In the genomic region with DNA sequence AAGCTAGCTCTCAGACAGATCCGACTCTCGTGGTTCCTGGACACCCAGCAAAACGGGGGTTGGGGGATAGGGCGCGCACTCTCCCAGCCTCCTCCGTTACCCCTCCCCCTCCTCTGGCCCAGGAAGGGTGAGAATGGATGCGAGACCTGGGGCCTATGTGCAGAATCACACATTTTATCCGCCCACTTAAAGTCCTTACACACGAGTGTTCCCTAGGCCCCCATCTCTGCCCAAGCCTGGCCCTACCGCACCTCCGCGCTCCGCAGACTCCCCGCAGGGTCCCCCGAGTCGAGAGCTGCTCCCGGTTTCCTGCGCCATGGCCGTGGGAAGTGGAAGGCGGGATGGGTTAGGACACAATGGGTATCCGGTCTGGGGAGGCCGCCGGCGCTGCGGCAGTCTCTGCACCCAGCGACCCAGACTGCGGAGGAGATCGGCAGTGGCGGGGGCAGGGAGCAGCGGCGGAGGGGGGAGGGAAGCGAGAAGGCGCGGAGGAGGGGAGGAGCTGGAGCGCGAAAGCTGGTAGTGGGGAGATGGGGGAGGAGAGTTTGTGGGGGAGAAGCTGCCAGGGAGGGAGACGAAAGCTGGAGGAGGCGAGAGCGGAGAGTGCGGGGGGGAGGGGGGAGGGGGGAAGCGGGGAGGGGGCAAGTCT, we compare ENCODE assay signal across 8 mouse cellular contexts. TPM values are rescaled to one million over a fixed set of nuclear protein-coding genes. Genes with fewer than 3 reads are reported as not detected.
A peak's percentile ranks its signal among the peaks of the same experiment; 100 is the strongest.
DNase-seq lines count a peak whose midpoint lies in the region; ATAC-seq and TF ChIP-seq lines count a peak whose summit lies in the region.

No protein-coding gene starts in this region.

- WGBS in spleen, adult 2 months, result under 1% methylated on average over 31 of the region's 41 CpGs
- under 1% methylated on average over 33 of the region's 41 CpGs for WGBS in embryonic facial prominence, embryonic 13.5 days
- WGBS in heart, embryonic 13.5 days, result under 1% methylated on average over 30 of the region's 41 CpGs
- whole genome bisulfite sequencing in kidney, embryonic 16.5 days, result 0% methylated on average over 27 of the region's 41 CpGs
- WGBS in liver, embryonic 11.5 days, result under 1% methylated on average over 30 of the region's 41 CpGs
- WGBS in stomach, embryonic 16.5 days, result under 1% methylated on average over 33 of the region's 41 CpGs

- H3K4me1 ChIP-seq in spleen, adult 2 months (ENCODE audit: control insufficient read depth, insufficient read depth, insufficient read length), result no peaks in the 10 kb centered on the region; the same call in 1 of the 2 replicates
- H3K4me1 ChIP-seq in embryonic facial prominence, embryonic 13.5 days, result peaks cover 41% of the 10 kb centered on the region
- peaks cover 39% of the 10 kb centered on the region for H3K4me1 ChIP-seq in heart, embryonic 13.5 days
- H3K4me1 ChIP-seq in kidney, embryonic 16.5 days (ENCODE audit: insufficient read depth, low read length), result peaks cover 39% of the 10 kb centered on the region
- H3K4me1 ChIP-seq in liver, embryonic 11.5 days (replicated peaks; ENCODE audit: control insufficient read depth, insufficient read depth, low read length), result peaks cover 10% of the 10 kb centered on the region
- H3K4me1 ChIP-seq in stomach, embryonic 16.5 days (ENCODE audit: control insufficient read depth, insufficient read depth, low read length), result peaks cover 11% of the 10 kb centered on the region

- H3K27me3 ChIP-seq in spleen, adult 2 months (ENCODE audit: control insufficient read depth, insufficient read depth, low read length), result peaks cover 3% of the 10 kb centered on the region
- no peaks in the 10 kb centered on the region for H3K27me3 ChIP-seq in embryonic facial prominence, embryonic 13.5 days
- no peaks in the 10 kb centered on the region for H3K27me3 ChIP-seq in heart, embryonic 13.5 days (replicated peaks)
- H3K27me3 ChIP-seq in kidney, embryonic 16.5 days (ENCODE audit: insufficient read depth, low read length), result no peaks in the 10 kb centered on the region
- peaks cover 30% of the 10 kb centered on the region for H3K27me3 ChIP-seq in liver, embryonic 11.5 days (replicated peaks; ENCODE audit: control insufficient read depth, insufficient read depth, low read length)
- H3K27me3 ChIP-seq in myocyte (ENCODE audit: control insufficient read depth, insufficient read depth, insufficient read length), result no peaks in the 10 kb centered on the region
- no peaks in the 10 kb centered on the region for H3K27me3 ChIP-seq in stomach, embryonic 16.5 days (ENCODE audit: control insufficient read depth, insufficient read depth, low read length)

- H3K79me2 ChIP-seq in myocyte (ENCODE audit: control insufficient read depth, insufficient read depth), result no peaks in the 10 kb centered on the region

- peak; percentile 81 for ATAC-seq in embryonic facial prominence, embryonic 13.5 days (ENCODE audit: insufficient number of reproducible peaks, insufficient read depth, low FRiP score, low TSS enrichment, low read depth)
- ATAC-seq in heart, embryonic 13.5 days (ENCODE audit: extremely low read depth, insufficient number of reproducible peaks, low FRiP score, low TSS enrichment), result peak; percentile 62
- ATAC-seq in kidney, embryonic 16.5 days (ENCODE audit: low FRiP score, low TSS enrichment), result peak; percentile 87
- ATAC-seq in liver, embryonic 11.5 days (replicated peaks; ENCODE audit: low FRiP score), result peak; percentile 60
- ATAC-seq in stomach, embryonic 16.5 days (ENCODE audit: insufficient read depth, low FRiP score), result peak; percentile 78

- peak overlapping the region; percentile 49 for H3K27ac ChIP-seq in spleen, adult 2 months (ENCODE audit: insufficient read depth, low read length)
- H3K27ac ChIP-seq in embryonic facial prominence, embryonic 13.5 days, result peak overlapping the region; percentile 92
- H3K27ac ChIP-seq in heart, embryonic 13.5 days (replicated peaks), result peak overlapping the region; percentile 87
- H3K27ac ChIP-seq in kidney, embryonic 16.5 days (ENCODE audit: low read length), result peak overlapping the region; percentile 97
- peak overlapping the region; percentile 65; the same call in 1 of the 2 replicates for H3K27ac ChIP-seq in liver, embryonic 11.5 days (ENCODE audit: low read depth, low read length)
- peak overlapping the region; percentile 87 for H3K27ac ChIP-seq in stomach, embryonic 16.5 days (ENCODE audit: low read length)

- DNase-seq in spleen, adult 2 months (ENCODE audit: low read depth in 1 of 2, low spot score in 2 of 2), result peak in 1 of 2 experiments; percentile 44
- no peak for DNase-seq in spleen, adult 12 weeks (ENCODE audit: low spot score)
- DNase-seq in liver, embryonic 11.5 days (ENCODE audit: low spot score), result peak; percentile 81

- H3K4me3 ChIP-seq in spleen, adult 2 months (ENCODE audit: extremely low read depth, insufficient read depth, insufficient read length), result peak overlapping the region; percentile 70
- H3K4me3 ChIP-seq in embryonic facial prominence, embryonic 13.5 days, result peak overlapping the region; percentile 82
- H3K4me3 ChIP-seq in heart, embryonic 13.5 days, result peak overlapping the region; percentile 88
- H3K4me3 ChIP-seq in kidney, embryonic 16.5 days (ENCODE audit: low read length), result peak overlapping the region; percentile 88
- peak overlapping the region; percentile 72 for H3K4me3 ChIP-seq in liver, embryonic 11.5 days (ENCODE audit: low read depth, low read length)
- peak overlapping the region; percentile 34 for H3K4me3 ChIP-seq in myocyte
- peak overlapping the region; percentile 90 for H3K4me3 ChIP-seq in stomach, embryonic 16.5 days (replicated peaks; ENCODE audit: low read length)

- H3ac ChIP-seq in myocyte (ENCODE audit: control insufficient read depth, insufficient read length), result peak overlapping the region; percentile 4

- TF ChIP-seq POLR2A in spleen, adult 2 months (IDR thresholded peaks at IDR 0.05; ENCODE audit: low read depth, low read length), result no peak
- TF ChIP-seq POLR2A in myocyte (IDR thresholded peaks at IDR 0.05; ENCODE audit: insufficient read length, low read depth), result peak; percentile 48

- H3K36me3 ChIP-seq in spleen, adult 2 months (ENCODE audit: control insufficient read depth, insufficient read depth, low read length), result no peaks in the 10 kb centered on the region
- H3K36me3 ChIP-seq in embryonic facial prominence, embryonic 13.5 days, result peaks cover 39% of the 10 kb centered on the region
- H3K36me3 ChIP-seq in heart, embryonic 13.5 days, result peaks cover 40% of the 10 kb centered on the region
- peaks cover 40% of the 10 kb centered on the region for H3K36me3 ChIP-seq in kidney, embryonic 16.5 days (ENCODE audit: insufficient read depth, low read length)
- peaks cover 19% of the 10 kb centered on the region for H3K36me3 ChIP-seq in liver, embryonic 11.5 days (ENCODE audit: control insufficient read depth, insufficient read depth, low read length)
- no peaks in the 10 kb centered on the region for H3K36me3 ChIP-seq in myocyte (ENCODE audit: control insufficient read depth, insufficient read depth)
- H3K36me3 ChIP-seq in stomach, embryonic 16.5 days (ENCODE audit: control insufficient read depth, insufficient read depth, low read length), result no peaks in the 10 kb centered on the region

- H3K9me3 ChIP-seq in embryonic facial prominence, embryonic 13.5 days, result no peaks in the 10 kb centered on the region
- H3K9me3 ChIP-seq in heart, embryonic 13.5 days, result no peaks in the 10 kb centered on the region
- peaks cover under 1% of the 10 kb centered on the region; the same call in 1 of the 2 replicates for H3K9me3 ChIP-seq in kidney, embryonic 16.5 days (ENCODE audit: low read length)
- 0 out of 2 replicates have a peak, but pooled peaks cover 2% of the 10 kb centered on the region for H3K9me3 ChIP-seq in liver, embryonic 11.5 days (ENCODE audit: control insufficient read depth, low read length)
- H3K9me3 ChIP-seq in stomach, embryonic 16.5 days (replicated peaks; ENCODE audit: control insufficient read depth, low read length), result no peaks in the 10 kb centered on the region

- TF ChIP-seq CTCF in spleen, adult 2 months (IDR thresholded peaks at IDR 0.05; ENCODE audit: extremely low read depth, insufficient read depth, insufficient read length, insufficient replicate concordance), result no peak

- peak overlapping the region; percentile 87 for H3K4me2 ChIP-seq in embryonic facial prominence, embryonic 13.5 days
- H3K4me2 ChIP-seq in heart, embryonic 13.5 days, result peak overlapping the region; percentile 86
- H3K4me2 ChIP-seq in kidney, embryonic 16.5 days (replicated peaks; ENCODE audit: low read depth, low read length), result peak overlapping the region; percentile 72
- peak overlapping the region; percentile 90 for H3K4me2 ChIP-seq in liver, embryonic 11.5 days
- peak overlapping the region; percentile 82 for H3K4me2 ChIP-seq in myocyte (ENCODE audit: low read depth)
- H3K4me2 ChIP-seq in stomach, embryonic 16.5 days (ENCODE audit: low read depth, low read length), result peak overlapping the region; percentile 89

- peak overlapping the region; percentile 94 for H3K9ac ChIP-seq in embryonic facial prominence, embryonic 13.5 days
- peak overlapping the region; percentile 97 for H3K9ac ChIP-seq in heart, embryonic 13.5 days
- H3K9ac ChIP-seq in kidney, embryonic 16.5 days (replicated peaks; ENCODE audit: low read length), result peak overlapping the region; percentile 94
- peak overlapping the region; percentile 73 for H3K9ac ChIP-seq in liver, embryonic 11.5 days (ENCODE audit: low read depth, low read length)
- peak overlapping the region; percentile 95 for H3K9ac ChIP-seq in stomach, embryonic 16.5 days (ENCODE audit: low read length)

RNA-seq across cellular contexts. Expression of gene Mettl3, which starts 11.0 kb away (rescaled TPM):
- 24.1 and 26.2 TPM in 2 replicates for polyA plus RNA-seq in spleen, adult 2 months (2012; rRNA removed)
- polyA plus RNA-seq in embryonic facial prominence, embryonic 13.5 days (2015; fragmentation: Nextera tagmentation; extraction: Ambion mirVana), result 51.4 and 52.9 TPM in 2 replicates
- 27.9 and 28.2 TPM in 2 replicates for polyA plus RNA-seq in heart, embryonic 13.5 days (2015; fragmentation: Nextera tagmentation; extraction: Ambion mirVana)
- polyA plus RNA-seq in kidney, embryonic 16.5 days (2015; fragmentation: Nextera tagmentation; extraction: Ambion mirVana), result 51.7 and 57.0 TPM in 2 replicates
- polyA plus RNA-seq in liver, embryonic 11.5 days (2014; fragmentation: Nextera tagmentation; extraction: Ambion mirVana), result 44.7 and 52.2 TPM in 2 replicates
- polyA plus RNA-seq in myocyte (2012; fragmentation: generic; extraction: Trizol), result 30.5 TPM
- 38.8 and 41.8 TPM in 2 replicates for polyA plus RNA-seq in stomach, embryonic 16.5 days (2015; fragmentation: Nextera tagmentation; extraction: Ambion mirVana)

RNA-seq across cellular contexts. Expression of gene Sall2, which starts 12.6 kb away (rescaled TPM):
- 4.6 and 5.0 TPM in 2 replicates for polyA plus RNA-seq in spleen, adult 2 months (2012; rRNA removed)
- 26.2 and 27.7 TPM in 2 replicates for polyA plus RNA-seq in embryonic facial prominence, embryonic 13.5 days (2015; fragmentation: Nextera tagmentation; extraction: Ambion mirVana)
- 7.3 and 8.3 TPM in 2 replicates for polyA plus RNA-seq in heart, embryonic 13.5 days (2015; fragmentation: Nextera tagmentation; extraction: Ambion mirVana)
- polyA plus RNA-seq in kidney, embryonic 16.5 days (2015; fragmentation: Nextera tagmentation; extraction: Ambion mirVana), result 39.1 and 46.0 TPM in 2 replicates
- 9.8 and 11.6 TPM in 2 replicates for polyA plus RNA-seq in liver, embryonic 11.5 days (2014; fragmentation: Nextera tagmentation; extraction: Ambion mirVana)
- 3.5 TPM for polyA plus RNA-seq in myocyte (2012; fragmentation: generic; extraction: Trizol)
- 8.8 and 9.3 TPM in 2 replicates for polyA plus RNA-seq in stomach, embryonic 16.5 days (2015; fragmentation: Nextera tagmentation; extraction: Ambion mirVana)

RNA-seq across cellular contexts. Expression of gene Rab2b, which starts 36.6 kb away (rescaled TPM):
- 6.5 and 7.3 TPM in 2 replicates for polyA plus RNA-seq in spleen, adult 2 months (2012; rRNA removed)
- polyA plus RNA-seq in embryonic facial prominence, embryonic 13.5 days (2015; fragmentation: Nextera tagmentation; extraction: Ambion mirVana), result 24.0 and 27.9 TPM in 2 replicates
- polyA plus RNA-seq in heart, embryonic 13.5 days (2015; fragmentation: Nextera tagmentation; extraction: Ambion mirVana), result 13.9 and 16.7 TPM in 2 replicates
- polyA plus RNA-seq in kidney, embryonic 16.5 days (2015; fragmentation: Nextera tagmentation; extraction: Ambion mirVana), result 23.3 and 24.4 TPM in 2 replicates
- 9.8 and 10.6 TPM in 2 replicates for polyA plus RNA-seq in liver, embryonic 11.5 days (2014; fragmentation: Nextera tagmentation; extraction: Ambion mirVana)
- polyA plus RNA-seq in myocyte (2012; fragmentation: generic; extraction: Trizol), result 4.9 TPM
- polyA plus RNA-seq in stomach, embryonic 16.5 days (2015; fragmentation: Nextera tagmentation; extraction: Ambion mirVana), result 15.8 and 19.6 TPM in 2 replicates

RNA-seq across cellular contexts. Expression of gene Tox4, which starts 37.0 kb away (rescaled TPM):
- 27.5 and 31.0 TPM in 2 replicates for polyA plus RNA-seq in spleen, adult 2 months (2012; rRNA removed)
- 41.9 TPM in 2 replicates for polyA plus RNA-seq in embryonic facial prominence, embryonic 13.5 days (2015; fragmentation: Nextera tagmentation; extraction: Ambion mirVana)
- 32.6 and 40.4 TPM in 2 replicates for polyA plus RNA-seq in heart, embryonic 13.5 days (2015; fragmentation: Nextera tagmentation; extraction: Ambion mirVana)
- polyA plus RNA-seq in kidney, embryonic 16.5 days (2015; fragmentation: Nextera tagmentation; extraction: Ambion mirVana), result 43.6 and 46.2 TPM in 2 replicates
- polyA plus RNA-seq in liver, embryonic 11.5 days (2014; fragmentation: Nextera tagmentation; extraction: Ambion mirVana), result 35.7 and 44.6 TPM in 2 replicates
- 26.8 TPM for polyA plus RNA-seq in myocyte (2012; fragmentation: generic; extraction: Trizol)
- 36.2 and 39.7 TPM in 2 replicates for polyA plus RNA-seq in stomach, embryonic 16.5 days (2015; fragmentation: Nextera tagmentation; extraction: Ambion mirVana)

RNA-seq across cellular contexts. Expression of gene Olfr1513, which starts 40.3 kb away (rescaled TPM):
- polyA plus RNA-seq in spleen, adult 2 months (2012; rRNA removed), result not detected in 2 replicates
- 0.19 TPM in 1 of 2 replicates, not detected in the other for polyA plus RNA-seq in embryonic facial prominence, embryonic 13.5 days (2015; fragmentation: Nextera tagmentation; extraction: Ambion mirVana)
- not detected in 2 replicates for polyA plus RNA-seq in heart, embryonic 13.5 days (2015; fragmentation: Nextera tagmentation; extraction: Ambion mirVana)
- polyA plus RNA-seq in kidney, embryonic 16.5 days (2015; fragmentation: Nextera tagmentation; extraction: Ambion mirVana), result not detected in 2 replicates
- polyA plus RNA-seq in liver, embryonic 11.5 days (2014; fragmentation: Nextera tagmentation; extraction: Ambion mirVana), result not detected in 2 replicates
- not detected for polyA plus RNA-seq in myocyte (2012; fragmentation: generic; extraction: Trizol)
- polyA plus RNA-seq in stomach, embryonic 16.5 days (2015; fragmentation: Nextera tagmentation; extraction: Ambion mirVana), result not detected in 2 replicates

Comparison
In these comparisons a context has a peak if more than half of its experiments do, and no peak if none do; other contexts are left out.
1. H3K4me3 ChIP-seq: peak in every context shown above with its lines; median percentile 90 in stomach, embryonic 16.5 days; 88 in heart, embryonic 13.5 days; 88 in kidney, embryonic 16.5 days; 82 in embryonic facial prominence, embryonic 13.5 days; 72 in liver, embryonic 11.5 days; 70 in spleen, adult 2 months; 34 in myocyte.